Mouse (Mus musculus) gastrocnemius, postnatal 25 days (tissue): Measurements from ENCODE around the gene Eif2ak4. TPM values are rescaled to one million over a fixed set of nuclear protein-coding genes. Genes with fewer than 3 reads are reported as not detected.

Source experiments
- DNase-seq: peaks from one replicate; pipeline ENCODE4 v3.0.0; 2022
- total RNA-seq, 2 experiments: library from RNA; stranded (reverse); gene quantifications; 1 replicate in 1 of 2; 2 replicates in 1 of 2; pipeline ENCODE4 v1.2.3; 2021

The Eif2ak4 gene
- total RNA-seq, 2 experiments from 2014 or later = 3.4 to 3.5 TPM

- no peak for DNase-seq
Measured at GRCm38 (mm10) chr2:118464450-118464849, 76.0 kb downstream of the Eif2ak4 start.

GRCm38 (mm10) chr2:118465894-118466293, 77.5 kb downstream of the Eif2ak4 start:
- DNase-seq = no peak

GRCm38 (mm10) chr2:118466601-118467000, 78.2 kb downstream of the Eif2ak4 start:
- DNase-seq = no peak

GRCm38 (mm10) chr2:118468354-118468753, 79.9 kb downstream of the Eif2ak4 start:
- DNase-seq = no peak

GRCm38 (mm10) chr2:118478833-118479549, 90.6 kb downstream of the Eif2ak4 start:
- DNase-seq = no peak

- peak; percentile 91 for DNase-seq
Measured at GRCm38 (mm10) chr2:118479550-118479909, 91.1 kb downstream of the Eif2ak4 start, which contains the start of gene Srp14. Srp14 (minus strand) TSS chr2:118479711.

GRCm38 (mm10) chr2:118480886-118481285, 92.5 kb downstream of the Eif2ak4 start:
- DNase-seq = no peak

GRCm38 (mm10) chr2:118483032-118483431, 94.6 kb downstream of the Eif2ak4 start:
- no peak for DNase-seq

GRCm38 (mm10) chr2:118484386-118484898, 96.0 kb downstream of the Eif2ak4 start:
- no peak for DNase-seq

- DNase-seq = no peak
Measured at GRCm38 (mm10) chr2:118485415-118485814, 97.0 kb downstream of the Eif2ak4 start.

- peak; percentile 55 for DNase-seq
Measured at GRCm38 (mm10) chr2:118486933-118487332, 98.5 kb downstream of the Eif2ak4 start.

GRCm38 (mm10) chr2:118487806-118488205, 99.4 kb downstream of the Eif2ak4 start:
- no peak for DNase-seq

- peak; percentile 76 for DNase-seq
Measured at GRCm38 (mm10) chr2:118490241-118491091, 102.0 kb downstream of the Eif2ak4 start.

GRCm38 (mm10) chr2:118491281-118491731, 102.9 kb downstream of the Eif2ak4 start:
- DNase-seq = peak; percentile 56

GRCm38 (mm10) chr2:118491741-118492395, 103.5 kb downstream of the Eif2ak4 start:
- DNase-seq = no peak

- DNase-seq = no peak
Measured at GRCm38 (mm10) chr2:118495024-118495423, 106.6 kb downstream of the Eif2ak4 start.

GRCm38 (mm10) chr2:118497890-118498289, 109.5 kb downstream of the Eif2ak4 start:
- no peak for DNase-seq

GRCm38 (mm10) chr2:118498476-118498875, 110.1 kb downstream of the Eif2ak4 start:
- DNase-seq = no peak

GRCm38 (mm10) chr2:118499135-118499961, 110.9 kb downstream of the Eif2ak4 start:
- peak; percentile 75 for DNase-seq

GRCm38 (mm10) chr2:118500191-118500590, 111.8 kb downstream of the Eif2ak4 start:
- no peak for DNase-seq

- DNase-seq = no peak
Measured at GRCm38 (mm10) chr2:118507126-118507525, 118.7 kb downstream of the Eif2ak4 start.
